Mouse (Mus musculus) midbrain, embryonic 12.5 days (tissue): Measurements from ENCODE around the gene Fgf12. TPM values are rescaled to one million over a fixed set of nuclear protein-coding genes. Genes with fewer than 3 reads are reported as not detected.

Experiments
- ATAC-seq: fragments of 200-750 bp; cut with Nextera tagmentation; 2 replicates; pipeline ENCODE4 v1.8.0; 2017; ENCODE audit warnings: low read depth, moderate TSS enrichment, moderate library complexity; ENCODE audit not compliant: low FRiP score
- H3K27ac ChIP-seq: fragments of 300-500 bp; sonication (generic); replicated peaks from 2 replicates; pipeline ENCODE4 v1.5.1; 2016; ENCODE audit warnings: mild to moderate bottlenecking
- H3K27me3 ChIP-seq: fragments of 300-500 bp; sonication (generic); 2 replicates; pipeline ENCODE4 v1.6.1; 2016; ENCODE audit warnings: mild to moderate bottlenecking
- H3K36me3 ChIP-seq: fragments of 300-500 bp; sonication (generic); 2 replicates; pipeline ENCODE4 v1.6.1; 2016
- H3K4me1 ChIP-seq: fragments of 300-500 bp; sonication (generic); 2 replicates; pipeline ENCODE4 v1.6.1; 2016
- H3K4me2 ChIP-seq: fragments of 300-500 bp; sonication (generic); replicated peaks from 2 replicates; pipeline ENCODE4 v1.6.1; 2016; ENCODE audit warnings: mild to moderate bottlenecking, moderate library complexity
- H3K4me3 ChIP-seq: fragments of 300-500 bp; sonication (generic); 2 replicates; pipeline ENCODE4 v1.5.1; 2016; ENCODE audit warnings: mild to moderate bottlenecking
- H3K9ac ChIP-seq: fragments of 300-500 bp; sonication (generic); replicated peaks from 2 replicates; pipeline ENCODE4 v1.6.1; 2016; ENCODE audit warnings: mild to moderate bottlenecking, moderate library complexity
- H3K9me3 ChIP-seq: fragments of 300-500 bp; sonication (generic); 2 replicates; pipeline ENCODE4 v1.6.1; 2016; ENCODE audit warnings: mild to moderate bottlenecking
- whole genome bisulfite sequencing: fragments of 180-500 bp; shearing (Covaris S2); methylation state at CpG from one replicate; pipeline ENCODE4 v1.1.7; 2016; 5-methylcytosine and 5-hydroxymethylcytosine counted together
- polyA plus RNA-seq: library from polyadenylated mRNA; unstranded; fragments of >200 nt; fragmentation: Nextera tagmentation; extraction: Ambion mirVana; gene quantifications from 2 replicates; pipeline ENCODE4 v1.2.1, GENCODE M21; 2016

Gene Fgf12
- polyA plus RNA-seq, 1 experiment from 2014 or later = 5.8 TPM

- H3K27ac ChIP-seq = no peak overlapping the region
- no peak overlapping the region for H3K4me2 ChIP-seq
- no peaks in the 10 kb centered on the region for H3K4me1 ChIP-seq
- no peak for ATAC-seq
- WGBS = 87% methylated on average over 3 of the region's 3 CpGs
- no peaks in the 10 kb centered on the region for H3K9me3 ChIP-seq
- no peak overlapping the region for H3K4me3 ChIP-seq
- no peak overlapping the region for H3K9ac ChIP-seq
- no peaks in the 10 kb centered on the region for H3K27me3 ChIP-seq
- no peaks in the 10 kb centered on the region for H3K36me3 ChIP-seq
Observed at GRCm38 (mm10) chr16:28681625-28682024, 71.2 kb downstream of the Fgf12 start.

DNA sequence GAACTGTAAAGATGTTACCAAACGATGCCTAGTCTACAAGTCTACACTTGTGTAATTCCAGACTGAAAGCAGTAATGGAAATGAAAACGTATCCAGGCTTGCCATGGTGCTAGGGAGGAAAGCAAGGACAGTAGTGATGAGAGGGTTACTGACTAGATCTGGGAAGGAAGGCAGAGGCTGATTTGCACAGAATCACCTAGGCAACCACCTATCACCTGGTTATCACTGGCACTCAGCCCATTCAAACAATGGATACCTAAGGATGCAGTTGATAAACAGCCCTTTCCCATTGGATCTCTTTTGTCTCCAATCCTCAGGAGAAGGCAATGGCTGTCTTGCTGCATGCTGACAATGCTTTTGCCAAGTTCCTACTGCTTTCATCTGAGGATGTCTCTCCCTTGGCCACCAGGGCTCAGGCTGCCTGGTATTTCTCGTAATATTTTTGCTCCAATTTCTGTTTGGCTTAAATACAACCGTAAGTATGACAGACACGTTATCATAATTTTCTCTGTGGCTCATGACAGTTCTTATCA lies 84.0 kb downstream of the Fgf12 start:
- 85% methylated on average over 5 of the region's 5 CpGs for WGBS
- Histone ChIP-seq H3K36me3 (no peaks in the 10 kb centered on the region), H3K9me3 (no peaks in the 10 kb centered on the region), H3K4me1 (no peaks in the 10 kb centered on the region), H3K9ac (no peak overlapping the region), H3K4me2 (no peak overlapping the region), H3K27ac (no peak overlapping the region), H3K27me3 (no peaks in the 10 kb centered on the region), H3K4me3 (no peak overlapping the region)
- ATAC-seq = no peak

- 90% methylated on average over 10 of the region's 10 CpGs for WGBS
Observed at GRCm38 (mm10) chr16:28652640-28653039, 100.2 kb downstream of the Fgf12 start.

DNA sequence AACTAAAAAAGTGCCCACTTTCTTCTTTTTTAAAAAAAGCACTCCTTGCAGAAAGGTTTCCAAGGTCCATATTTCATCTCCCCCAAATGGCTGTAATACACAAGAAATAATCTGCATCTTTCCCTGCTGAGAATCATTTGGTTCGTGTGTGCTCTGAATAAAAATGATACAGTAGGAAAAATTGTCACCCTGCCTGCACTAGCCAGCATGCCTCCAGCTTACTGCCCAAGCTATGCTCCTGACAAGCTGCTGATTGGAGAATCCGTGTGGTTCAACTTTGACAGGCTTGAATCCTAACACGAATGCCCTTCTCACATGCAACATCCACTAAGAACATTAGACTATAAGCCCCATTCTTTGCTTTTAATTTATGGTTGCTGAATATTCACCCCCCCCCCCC lies 102.3 kb downstream of the Fgf12 start:
- no peaks in the 10 kb centered on the region for H3K4me1 ChIP-seq
- no peak overlapping the region for H3K4me3 ChIP-seq
- H3K4me2 ChIP-seq = no peak overlapping the region
- no peak overlapping the region for H3K27ac ChIP-seq
- no peak for ATAC-seq
- H3K9ac ChIP-seq = no peak overlapping the region
- H3K27me3 ChIP-seq = no peaks in the 10 kb centered on the region
- WGBS = 77% methylated on average over 3 of the region's 3 CpGs
- H3K9me3 ChIP-seq = no peaks in the 10 kb centered on the region
- no peaks in the 10 kb centered on the region for H3K36me3 ChIP-seq

More at GRCm38 (mm10) chr16:28652640-28653039, 100.2 kb downstream of the Fgf12 start:
- Histone ChIP-seq H3K27ac (no peak overlapping the region), H3K4me1 (no peaks in the 10 kb centered on the region), H3K9me3 (no peaks in the 10 kb centered on the region), H3K4me3 (no peak overlapping the region), H3K27me3 (no peaks in the 10 kb centered on the region), H3K36me3 (no peaks in the 10 kb centered on the region), H3K4me2 (no peak overlapping the region), H3K9ac (no peak overlapping the region)
- no peak for ATAC-seq

DNA sequence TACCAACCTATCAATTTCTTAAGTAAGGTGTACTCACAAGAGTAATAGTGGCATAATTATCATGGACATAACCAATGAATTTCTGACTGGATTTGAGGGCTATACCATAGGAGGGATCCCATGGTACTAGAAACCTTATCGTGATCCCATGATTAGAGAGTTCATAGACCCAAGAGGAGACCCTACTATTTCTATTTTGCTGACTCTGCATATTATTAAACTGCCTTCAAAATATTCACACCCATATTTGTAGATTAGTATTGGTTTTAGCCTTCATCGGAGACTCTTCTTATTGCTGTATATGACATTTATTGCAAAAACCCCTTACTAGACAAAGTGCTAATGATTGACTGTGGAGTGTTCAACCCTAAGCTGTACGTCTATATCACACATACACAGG lies 107.8 kb downstream of the Fgf12 start:
- no peaks in the 10 kb centered on the region for H3K4me1 ChIP-seq

GRCm38 (mm10) chr16:28631721-28632120 lies 121.1 kb downstream of the Fgf12 start:
- no peak overlapping the region for H3K4me3 ChIP-seq
- no peak overlapping the region for H3K27ac ChIP-seq
- H3K9me3 ChIP-seq = no peaks in the 10 kb centered on the region
- no peak overlapping the region for H3K9ac ChIP-seq
- no peak overlapping the region for H3K4me2 ChIP-seq
- ATAC-seq = no peak
- WGBS = 84% methylated on average over 5 of the region's 5 CpGs
- no peaks in the 10 kb centered on the region for H3K27me3 ChIP-seq
- no peaks in the 10 kb centered on the region for H3K36me3 ChIP-seq
- no peaks in the 10 kb centered on the region for H3K4me1 ChIP-seq

More for the DNA sequence above, 107.8 kb downstream of the Fgf12 start:
- H3K4me2 ChIP-seq = no peak overlapping the region
- no peak overlapping the region for H3K27ac ChIP-seq
- H3K36me3 ChIP-seq = no peaks in the 10 kb centered on the region
- no peak for ATAC-seq
- H3K27me3 ChIP-seq = no peaks in the 10 kb centered on the region
- no peak overlapping the region for H3K4me3 ChIP-seq
- H3K9me3 ChIP-seq = no peaks in the 10 kb centered on the region
- 90% methylated on average over 3 of the region's 3 CpGs for WGBS
- no peak overlapping the region for H3K9ac ChIP-seq

GRCm38 (mm10) chr16:28630771-28631484 lies 121.9 kb downstream of the Fgf12 start:
- Histone ChIP-seq H3K9ac (no peak overlapping the region), H3K36me3 (no peaks in the 10 kb centered on the region), H3K4me3 (no peak overlapping the region), H3K27me3 (no peaks in the 10 kb centered on the region), H3K4me1 (no peaks in the 10 kb centered on the region), H3K27ac (no peak overlapping the region), H3K4me2 (no peak overlapping the region), H3K9me3 (no peaks in the 10 kb centered on the region)
- ATAC-seq = no peak
- WGBS = 91% methylated on average over 11 of the region's 11 CpGs

- WGBS = 90% methylated on average over 6 of the region's 6 CpGs
Observed at GRCm38 (mm10) chr16:28626259-28626658, 126.6 kb downstream of the Fgf12 start.

DNA sequence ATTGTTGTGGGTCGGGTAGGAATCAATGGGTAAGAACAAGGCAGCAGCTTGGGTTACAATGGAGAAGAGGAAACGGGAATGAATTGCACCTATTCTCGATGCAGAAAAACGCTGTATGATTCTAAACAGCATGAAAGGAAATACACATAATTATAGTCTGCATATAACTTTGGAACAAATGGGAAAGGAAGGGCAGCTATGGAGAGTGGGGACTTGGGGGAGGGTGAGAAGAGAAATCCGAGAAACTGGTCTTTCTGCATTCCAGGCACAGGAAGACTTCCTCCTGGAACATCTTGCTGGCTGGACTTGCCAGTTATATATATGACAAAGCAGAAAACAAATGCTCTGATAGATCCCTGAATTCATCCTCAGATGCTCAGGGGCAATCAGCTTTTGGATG lies 127.2 kb downstream of the Fgf12 start:
- 79% methylated on average over 5 of the region's 5 CpGs for WGBS
- H3K4me1 ChIP-seq = no peaks in the 10 kb centered on the region
- no peak overlapping the region for H3K4me3 ChIP-seq
- no peaks in the 10 kb centered on the region for H3K27me3 ChIP-seq
- no peak for ATAC-seq
- H3K9ac ChIP-seq = no peak overlapping the region
- no peak overlapping the region for H3K27ac ChIP-seq
- H3K9me3 ChIP-seq = 0 out of 2 replicates have a peak, but pooled peaks cover 3% of the 10 kb centered on the region
- H3K4me2 ChIP-seq = no peak overlapping the region
- H3K36me3 ChIP-seq = no peaks in the 10 kb centered on the region

More at GRCm38 (mm10) chr16:28626259-28626658, 126.6 kb downstream of the Fgf12 start:
- H3K27ac ChIP-seq = no peak overlapping the region
- H3K9me3 ChIP-seq = 0 out of 2 replicates have a peak, but pooled peaks cover 3% of the 10 kb centered on the region
- no peaks in the 10 kb centered on the region for H3K27me3 ChIP-seq
- no peak for ATAC-seq
- no peak overlapping the region for H3K9ac ChIP-seq
- H3K4me3 ChIP-seq = no peak overlapping the region
- H3K4me2 ChIP-seq = no peak overlapping the region
- no peaks in the 10 kb centered on the region for H3K4me1 ChIP-seq
- no peaks in the 10 kb centered on the region for H3K36me3 ChIP-seq

DNA sequence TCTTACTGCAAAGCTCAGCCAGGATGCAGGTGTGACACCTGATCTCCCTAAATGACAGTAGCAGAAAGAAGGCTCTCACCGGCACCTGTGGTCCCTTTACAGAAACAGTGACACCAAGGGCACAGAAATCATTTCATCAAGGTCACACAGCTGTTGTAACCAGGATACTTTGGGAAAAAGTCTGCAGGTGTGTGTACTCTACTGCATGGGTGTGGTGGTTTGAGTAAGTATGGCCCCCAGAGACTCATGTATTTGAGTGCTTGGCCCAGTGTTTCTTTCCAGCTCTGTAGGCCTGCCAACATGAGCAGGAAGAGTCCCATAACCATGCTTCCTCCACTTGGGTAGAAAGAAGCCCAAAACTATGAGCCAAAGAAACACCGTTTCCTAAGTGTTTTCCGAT lies 138.5 kb downstream of the Fgf12 start:
- Histone ChIP-seq H3K27me3 (no peaks in the 10 kb centered on the region), H3K4me1 (no peaks in the 10 kb centered on the region), H3K4me3 (no peak overlapping the region), H3K9ac (no peak overlapping the region), H3K9me3 (no peaks in the 10 kb centered on the region), H3K36me3 (no peaks in the 10 kb centered on the region), H3K27ac (no peak overlapping the region), H3K4me2 (no peak overlapping the region)
- WGBS = 90% methylated on average over 3 of the region's 3 CpGs
- no peak for ATAC-seq

DNA sequence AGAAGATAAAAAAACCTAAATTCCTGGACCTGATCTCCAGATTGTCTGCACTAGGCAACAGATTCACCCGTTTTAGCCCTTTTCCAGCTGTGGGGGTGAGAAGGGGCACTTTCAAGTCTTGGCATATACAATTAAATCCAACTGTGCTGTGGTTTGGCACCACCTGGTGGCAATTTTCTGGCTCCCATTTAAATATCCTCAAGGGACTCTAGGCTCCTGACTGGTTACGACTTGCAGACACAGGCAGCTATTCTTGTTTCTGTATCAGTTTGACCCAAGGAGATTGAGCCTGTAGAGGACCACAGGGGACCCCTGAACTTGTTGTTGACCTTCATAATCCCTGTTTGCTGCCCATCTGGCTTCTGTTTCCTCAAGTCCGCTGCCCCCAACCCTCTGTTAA lies 141.9 kb downstream of the Fgf12 start:
- Histone ChIP-seq H3K4me3 (no peak overlapping the region), H3K36me3 (no peaks in the 10 kb centered on the region), H3K27me3 (no peaks in the 10 kb centered on the region), H3K27ac (no peak overlapping the region), H3K4me1 (no peaks in the 10 kb centered on the region), H3K9ac (no peak overlapping the region), H3K4me2 (no peak overlapping the region), H3K9me3 (no peaks in the 10 kb centered on the region)
- no peak; the same call in 1 of the 2 replicates for ATAC-seq
- 10% methylated on average over 3 of the region's 3 CpGs for WGBS

DNA sequence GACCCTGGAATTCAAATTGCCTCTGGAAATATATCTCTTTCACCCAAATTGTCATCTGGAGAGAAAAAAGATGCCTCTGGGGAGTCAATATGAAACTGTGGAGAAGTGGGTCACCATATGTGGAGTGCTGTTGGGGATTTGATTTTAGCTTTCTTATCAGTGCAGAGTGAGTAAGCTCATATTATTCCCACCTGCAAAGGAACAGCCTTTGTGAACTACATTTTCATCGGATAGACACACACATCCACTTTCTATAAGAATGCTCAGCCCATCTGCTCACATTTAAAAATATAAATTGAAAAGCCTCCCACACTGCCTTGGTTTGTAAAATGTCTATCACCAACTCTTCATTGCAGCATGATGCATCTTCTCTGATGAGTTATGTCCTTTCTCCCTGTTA lies 149.7 kb downstream of the Fgf12 start:
- ATAC-seq = no peak
- Histone ChIP-seq H3K27ac (no peak overlapping the region), H3K4me2 (no peak overlapping the region), H3K36me3 (no peaks in the 10 kb centered on the region), H3K27me3 (no peaks in the 10 kb centered on the region), H3K9me3 (no peaks in the 10 kb centered on the region), H3K4me1 (no peaks in the 10 kb centered on the region), H3K9ac (no peak overlapping the region), H3K4me3 (no peak overlapping the region)
- 83% methylated on average over 1 of the region's 1 CpGs for WGBS
